Mouse (Mus musculus): ENCODE measurements around the gene Esyt2. TPM values are rescaled to one million over a fixed set of nuclear protein-coding genes. Genes with fewer than 3 reads are reported as not detected.

Gene Esyt2
- total RNA-seq, 2 experiments from 2014 or later, result 59.9 to 63.8 TPM

GRCm38 (mm10) chr12:116348755-116349286, 67.8 kb downstream of the Esyt2 start:
- peak; percentile 74 for ATAC-seq (replicated peaks; ENCODE audit: low FRiP score, low TSS enrichment, poor library complexity, severe bottlenecking)

- ATAC-seq (replicated peaks; ENCODE audit: low FRiP score, low TSS enrichment, poor library complexity, severe bottlenecking), result no peak
These were observed 68.4 kb downstream of the Esyt2 start for GRCm38 (mm10) chr12:116349376-116349775.

- no peak for ATAC-seq (replicated peaks; ENCODE audit: low FRiP score, low TSS enrichment, poor library complexity, severe bottlenecking)
These were observed 70.0 kb downstream of the Esyt2 start for GRCm38 (mm10) chr12:116351022-116351421.

- no peak for ATAC-seq (replicated peaks; ENCODE audit: low FRiP score, low TSS enrichment, poor library complexity, severe bottlenecking)
These were observed 71.4 kb downstream of the Esyt2 start for GRCm38 (mm10) chr12:116352404-116352803.

- ATAC-seq (replicated peaks; ENCODE audit: low FRiP score, low TSS enrichment, poor library complexity, severe bottlenecking), result no peak
These were observed 73.7 kb downstream of the Esyt2 start for GRCm38 (mm10) chr12:116354694-116355093.

- ATAC-seq (replicated peaks; ENCODE audit: low FRiP score, low TSS enrichment, poor library complexity, severe bottlenecking), result no peak
These were observed 81.1 kb downstream of the Esyt2 start for GRCm38 (mm10) chr12:116362091-116362490.

- ATAC-seq (replicated peaks; ENCODE audit: low FRiP score, low TSS enrichment, poor library complexity, severe bottlenecking), result no peak
These were observed 85.9 kb downstream of the Esyt2 start for GRCm38 (mm10) chr12:116366900-116367299.

GRCm38 (mm10) chr12:116367346-116367745, 86.3 kb downstream of the Esyt2 start:
- ATAC-seq (replicated peaks; ENCODE audit: low FRiP score, low TSS enrichment, poor library complexity, severe bottlenecking), result no peak

- ATAC-seq (replicated peaks; ENCODE audit: low FRiP score, low TSS enrichment, poor library complexity, severe bottlenecking), result no peak
These were observed 87.9 kb downstream of the Esyt2 start for GRCm38 (mm10) chr12:116368857-116369256.

- ATAC-seq (replicated peaks; ENCODE audit: low FRiP score, low TSS enrichment, poor library complexity, severe bottlenecking), result no peak
These were observed 102.1 kb downstream of the Esyt2 start for GRCm38 (mm10) chr12:116383101-116383500.

GRCm38 (mm10) chr12:116383995-116384394, 103.0 kb downstream of the Esyt2 start:
- ATAC-seq (replicated peaks; ENCODE audit: low FRiP score, low TSS enrichment, poor library complexity, severe bottlenecking), result no peak

GRCm38 (mm10) chr12:116386802-116387201, 105.8 kb downstream of the Esyt2 start:
- no peak for ATAC-seq (replicated peaks; ENCODE audit: low FRiP score, low TSS enrichment, poor library complexity, severe bottlenecking)

- no peak for ATAC-seq (replicated peaks; ENCODE audit: low FRiP score, low TSS enrichment, poor library complexity, severe bottlenecking)
These were observed 108.9 kb downstream of the Esyt2 start for GRCm38 (mm10) chr12:116389868-116390267.

GRCm38 (mm10) chr12:116394327-116394726, 113.3 kb downstream of the Esyt2 start:
- ATAC-seq (replicated peaks; ENCODE audit: low FRiP score, low TSS enrichment, poor library complexity, severe bottlenecking), result 0 out of 2 replicates have a peak, but pooled peaks have one; percentile 45

GRCm38 (mm10) chr12:116395312-116395711, 114.3 kb downstream of the Esyt2 start:
- ATAC-seq (replicated peaks; ENCODE audit: low FRiP score, low TSS enrichment, poor library complexity, severe bottlenecking), result no peak

- no peak for ATAC-seq (replicated peaks; ENCODE audit: low FRiP score, low TSS enrichment, poor library complexity, severe bottlenecking)
These were observed 115.2 kb downstream of the Esyt2 start for GRCm38 (mm10) chr12:116396072-116396695.

- ATAC-seq (replicated peaks; ENCODE audit: low FRiP score, low TSS enrichment, poor library complexity, severe bottlenecking), result no peak
These were observed 123.2 kb downstream of the Esyt2 start for GRCm38 (mm10) chr12:116404012-116404679.

GRCm38 (mm10) chr12:116405045-116405835, 124.2 kb downstream of the Esyt2 start, which contains the start of gene Ncapg2:
Gene Ncapg2, plus strand, starts transcription at chr12:116405402.
- peak; percentile 95 for ATAC-seq (replicated peaks; ENCODE audit: low FRiP score, low TSS enrichment, poor library complexity, severe bottlenecking)

GRCm38 (mm10) chr12:116405836-116406155, 124.8 kb downstream of the Esyt2 start:
- ATAC-seq (replicated peaks; ENCODE audit: low FRiP score, low TSS enrichment, poor library complexity, severe bottlenecking), result peak; percentile 16

GRCm38 (mm10) chr12:116407883-116408282, 126.9 kb downstream of the Esyt2 start:
- ATAC-seq (replicated peaks; ENCODE audit: low FRiP score, low TSS enrichment, poor library complexity, severe bottlenecking), result 0 out of 2 replicates have a peak, but pooled peaks have one; percentile 19
